Mouse (Mus musculus) stomach, postnatal 0 days (tissue): ENCODE data around the gene Gad1.

Source experiments
- CTCF ChIP-seq: IDR thresholded peaks from 2 replicates; pipeline ENCODE4 v1.5.1; 2016; ENCODE audit warnings: antibody characterized with exemption, low read depth, mild to moderate bottlenecking, moderate library complexity
- EP300 ChIP-seq: optimal IDR thresholded peaks from 2 replicates; pipeline ENCODE3; 2016; ENCODE audit warnings: antibody characterized with exemption

GRCm38 (mm10) chr2:70505229-70505628, 47.6 kb upstream of the Gad1 start:
- TF ChIP-seq CTCF: no peak
- no peak for TF ChIP-seq EP300
